Mouse (Mus musculus): Measurements from ENCODE around the gene Usp20. TPM values are rescaled to one million over a fixed set of nuclear protein-coding genes. Genes with fewer than 3 reads are reported as not detected.

Usp20 gene
- total and polyA plus RNA-seq, 3 experiments, result 8.2 to 16.6 (median 9.4) TPM

DNA sequence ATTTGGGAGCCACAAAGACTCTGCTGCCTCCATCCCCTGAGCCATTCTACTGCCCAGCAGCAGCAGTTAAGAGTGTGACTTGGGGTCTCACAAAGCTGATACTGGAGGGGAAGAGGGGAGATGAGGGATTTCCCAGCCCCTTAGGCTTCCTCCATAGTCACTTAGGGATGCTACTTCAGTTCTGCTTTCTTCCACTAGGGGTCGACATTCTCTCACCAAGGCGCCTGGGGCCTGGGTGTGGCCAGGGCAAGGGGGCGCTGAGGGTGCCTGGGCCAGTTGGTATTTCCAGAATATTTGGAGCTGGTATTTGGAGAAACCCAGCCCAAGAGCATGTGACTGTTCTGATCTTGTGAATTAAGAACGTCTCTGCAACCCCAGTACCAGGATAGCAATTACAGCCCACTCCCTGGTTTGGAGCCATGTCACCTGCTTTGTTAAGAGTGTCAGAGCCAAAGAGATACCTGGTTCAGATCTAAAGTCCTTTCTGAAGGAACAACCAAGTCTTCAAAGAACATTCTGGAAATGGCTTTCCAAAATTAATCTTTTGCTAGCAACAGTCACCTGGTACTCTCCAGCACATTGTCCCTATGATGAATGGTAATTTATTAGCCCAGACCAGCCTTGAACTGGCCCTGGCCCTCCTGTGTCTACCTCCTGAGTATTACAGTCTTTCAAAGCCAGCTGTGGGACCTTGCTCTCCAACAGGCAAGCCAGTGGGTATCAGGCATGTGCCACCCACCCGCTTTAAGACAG lies 42.7 kb downstream of the Usp20 start:
- H3K36me3 ChIP-seq (replicated peaks), result peaks cover 66% of the 10 kb centered on the region
- no peak for ATAC-seq (ENCODE audit: extremely low read depth, insufficient number of reproducible peaks, low FRiP score, poor library complexity, severe bottlenecking)
- TF ChIP-seq CTCF (IDR thresholded peaks at IDR 0.05; ENCODE audit: low read depth, low read length), result peak; percentile 97
- TF ChIP-seq GATA1 (IDR thresholded peaks at IDR 0.05; ENCODE audit: borderline replicate concordance, low read length), result no peak
- H3K27me3 ChIP-seq (ENCODE audit: insufficient read depth, low read length), result no peaks in the 10 kb centered on the region
- H3K4me1 ChIP-seq (ENCODE audit: insufficient read depth, low read depth, low read length), result peaks cover 5% of the 10 kb centered on the region
- H3K4me3 ChIP-seq (ENCODE audit: low read depth, low read length), result no peak overlapping the region
- no peaks in the 10 kb centered on the region for H3K9me3 ChIP-seq (replicated peaks)
- DNase-seq (ENCODE audit: low spot score), result peak; percentile 77

DNA sequence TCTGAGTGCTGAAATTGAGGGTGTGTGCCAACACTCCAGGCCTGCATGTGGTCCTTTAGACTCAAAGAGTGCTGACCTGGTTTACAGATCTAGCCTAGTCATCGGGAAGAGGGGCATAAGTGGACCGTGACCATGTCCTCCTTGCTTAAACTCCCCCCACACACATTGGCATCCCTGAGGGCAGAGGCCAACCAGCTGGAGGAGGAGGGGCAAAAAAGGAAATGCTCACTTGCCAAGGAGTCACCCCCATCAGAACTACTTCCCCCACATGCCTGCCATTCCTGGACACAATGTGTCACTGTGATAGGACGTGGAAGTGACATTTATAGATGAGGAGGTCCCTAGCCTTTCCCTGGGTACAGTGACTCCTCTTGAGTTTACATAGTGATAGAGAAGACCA lies 43.4 kb downstream of the Usp20 start:
- H3K36me3 ChIP-seq (replicated peaks), result peaks cover 66% of the 10 kb centered on the region
- H3K27me3 ChIP-seq (ENCODE audit: insufficient read depth, low read length), result no peaks in the 10 kb centered on the region
- ATAC-seq (ENCODE audit: extremely low read depth, insufficient number of reproducible peaks, low FRiP score, poor library complexity, severe bottlenecking) (no peak), DNase-seq (ENCODE audit: low spot score) (no peak)
- no peak for TF ChIP-seq TAL1 (conservative IDR thresholded peaks at IDR 0.05; ENCODE audit: low read depth, low read length)
- TF ChIP-seq CTCF (IDR thresholded peaks at IDR 0.05; ENCODE audit: low read depth, low read length), result no peak
- TF ChIP-seq POLR2AphosphoS5 (IDR thresholded peaks at IDR 0.05; ENCODE audit: insufficient replicate concordance, low read depth, low read length), result no peak
- no peak for TF ChIP-seq GATA1 (IDR thresholded peaks at IDR 0.05; ENCODE audit: borderline replicate concordance, low read length)
- no peak for TF ChIP-seq GATA2 (IDR thresholded peaks at IDR 0.05; ENCODE audit: borderline replicate concordance, low read depth, low read length)
- H3K9me3 ChIP-seq (replicated peaks), result no peaks in the 10 kb centered on the region
- peaks cover 5% of the 10 kb centered on the region for H3K4me1 ChIP-seq (ENCODE audit: insufficient read depth, low read depth, low read length)
- H3K4me3 ChIP-seq (ENCODE audit: low read depth, low read length), result no peak overlapping the region

DNA sequence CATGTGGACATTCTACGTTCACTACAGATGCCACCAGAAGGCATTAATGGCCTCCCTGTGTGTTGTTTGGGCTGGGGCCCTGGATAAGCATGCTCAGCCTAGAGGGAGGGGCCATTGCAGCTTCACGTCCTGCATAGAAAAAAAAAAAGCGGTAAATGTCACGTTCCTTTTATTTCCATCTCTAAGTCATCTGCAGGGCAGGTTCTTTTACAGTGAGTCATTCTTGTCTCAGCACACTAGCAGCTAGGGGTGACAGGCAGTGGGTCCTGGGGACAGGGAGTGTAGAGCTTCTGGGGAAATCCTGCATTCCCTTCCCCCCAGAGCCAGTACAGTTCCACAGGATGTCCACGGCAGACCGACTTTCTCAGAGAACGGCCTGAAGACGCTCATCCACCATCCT lies 44.6 kb downstream of the Usp20 start:
- Histone ChIP-seq H3K4me1 (ENCODE audit: insufficient read depth, low read depth, low read length) (peaks cover 9% of the 10 kb centered on the region), H3K4me3 (ENCODE audit: low read depth, low read length) (no peak overlapping the region), H3K27me3 (ENCODE audit: insufficient read depth, low read length) (no peaks in the 10 kb centered on the region), H3K9me3 (replicated peaks) (no peaks in the 10 kb centered on the region), H3K36me3 (replicated peaks) (peaks cover 66% of the 10 kb centered on the region)
- no peak for TF ChIP-seq GATA1 (IDR thresholded peaks at IDR 0.05; ENCODE audit: borderline replicate concordance, low read length)
- DNase-seq (ENCODE audit: low spot score) (no peak), ATAC-seq (ENCODE audit: extremely low read depth, insufficient number of reproducible peaks, low FRiP score, poor library complexity, severe bottlenecking) (no peak)

DNA sequence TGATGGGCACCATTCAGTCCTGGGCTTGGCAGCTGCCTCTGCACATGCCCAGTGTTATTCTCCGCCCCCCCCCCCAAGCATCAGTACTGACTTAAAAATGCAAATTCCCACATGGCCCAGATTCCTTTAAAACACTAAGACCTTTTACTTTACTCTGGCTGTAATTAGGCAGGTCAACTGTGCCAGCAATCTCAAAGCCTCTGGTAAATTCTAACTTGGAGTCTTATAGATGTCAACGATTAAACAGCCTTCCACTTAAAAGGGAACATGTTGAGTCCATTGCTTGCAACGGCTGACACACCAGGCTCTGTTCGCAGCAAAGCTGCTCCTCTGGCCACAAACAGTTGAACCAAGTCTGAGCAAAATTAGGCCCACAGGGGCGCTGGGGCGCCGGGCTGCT lies 49.9 kb downstream of the Usp20 start:
- 0 out of 2 replicates have a peak, but pooled peaks cover 4% of the 10 kb centered on the region for H3K4me1 ChIP-seq (ENCODE audit: insufficient read depth, low read depth, low read length)
- ATAC-seq (ENCODE audit: extremely low read depth, insufficient number of reproducible peaks, low FRiP score, poor library complexity, severe bottlenecking) (no peak), DNase-seq (ENCODE audit: low spot score) (no peak)
- no peaks in the 10 kb centered on the region for H3K27me3 ChIP-seq (ENCODE audit: insufficient read depth, low read length)
- H3K4me3 ChIP-seq (ENCODE audit: low read depth, low read length), result no peak overlapping the region
- peaks cover 92% of the 10 kb centered on the region for H3K36me3 ChIP-seq (replicated peaks)
- no peaks in the 10 kb centered on the region for H3K9me3 ChIP-seq (replicated peaks)
- no peak for TF ChIP-seq GATA2 (IDR thresholded peaks at IDR 0.05; ENCODE audit: borderline replicate concordance, low read depth, low read length)
- no peak for TF ChIP-seq GATA1 (IDR thresholded peaks at IDR 0.05; ENCODE audit: borderline replicate concordance, low read length)
- no peak for TF ChIP-seq TAL1 (conservative IDR thresholded peaks at IDR 0.05; ENCODE audit: low read depth, low read length)
- TF ChIP-seq POLR2AphosphoS5 (IDR thresholded peaks at IDR 0.05; ENCODE audit: insufficient replicate concordance, low read depth, low read length), result no peak
- TF ChIP-seq CTCF (IDR thresholded peaks at IDR 0.05; ENCODE audit: low read depth, low read length), result no peak

DNA sequence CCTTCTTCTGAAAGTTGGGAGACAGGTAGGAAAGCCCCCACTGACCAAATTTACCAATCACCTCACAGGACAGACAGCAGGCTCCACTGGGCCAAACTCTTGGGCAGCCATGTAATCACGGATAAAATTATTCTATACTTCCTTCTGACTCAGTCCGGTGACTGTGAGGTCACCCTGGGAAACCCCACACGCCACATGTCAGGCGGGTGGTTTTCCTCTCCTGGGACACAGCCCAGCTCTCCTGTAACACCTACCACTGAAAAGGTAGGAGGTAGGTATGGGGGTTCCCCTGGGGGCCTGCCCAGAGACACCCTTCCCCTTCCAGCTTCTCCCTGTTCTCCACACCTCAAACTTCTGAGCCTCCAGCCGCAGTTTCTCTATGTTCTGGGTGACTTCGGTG lies 54.7 kb downstream of the Usp20 start:
- no peak for DNase-seq (ENCODE audit: low spot score)
- no peak for ATAC-seq (ENCODE audit: extremely low read depth, insufficient number of reproducible peaks, low FRiP score, poor library complexity, severe bottlenecking)
- no peak for TF ChIP-seq CTCF (IDR thresholded peaks at IDR 0.05; ENCODE audit: low read depth, low read length)
- no peak for TF ChIP-seq POLR2AphosphoS5 (IDR thresholded peaks at IDR 0.05; ENCODE audit: insufficient replicate concordance, low read depth, low read length)
- TF ChIP-seq GATA1 (IDR thresholded peaks at IDR 0.05; ENCODE audit: borderline replicate concordance, low read length), result no peak
- TF ChIP-seq TAL1 (conservative IDR thresholded peaks at IDR 0.05; ENCODE audit: low read depth, low read length), result no peak
- TF ChIP-seq GATA2 (IDR thresholded peaks at IDR 0.05; ENCODE audit: borderline replicate concordance, low read depth, low read length), result no peak
- peaks cover 5% of the 10 kb centered on the region for H3K9me3 ChIP-seq (replicated peaks)
- peaks cover 88% of the 10 kb centered on the region for H3K36me3 ChIP-seq (replicated peaks)
- H3K4me3 ChIP-seq (ENCODE audit: low read depth, low read length), result no peak overlapping the region
- H3K4me1 ChIP-seq (ENCODE audit: insufficient read depth, low read depth, low read length), result no peaks in the 10 kb centered on the region
- no peaks in the 10 kb centered on the region for H3K27me3 ChIP-seq (ENCODE audit: insufficient read depth, low read length)

DNA sequence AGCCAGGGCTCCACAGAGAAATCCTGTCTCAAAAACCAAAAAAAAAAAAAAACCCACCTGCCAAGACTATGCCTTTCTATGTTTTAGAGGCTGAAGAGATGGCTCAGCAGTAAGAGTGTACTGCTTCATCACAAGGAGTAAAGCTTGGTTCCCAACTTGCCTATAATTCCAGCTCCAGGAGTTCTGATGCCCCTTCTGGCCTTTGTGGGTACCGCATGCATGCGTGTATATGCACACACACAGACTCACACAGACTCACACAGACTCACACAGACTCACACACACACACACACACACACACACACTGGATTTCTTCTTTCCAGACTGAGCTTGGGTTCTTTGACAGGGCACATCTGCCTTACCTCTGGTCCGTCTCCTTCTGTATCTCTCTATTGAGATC lies 58.0 kb downstream of the Usp20 start:
- TF ChIP-seq GATA2 (IDR thresholded peaks at IDR 0.05; ENCODE audit: borderline replicate concordance, low read depth, low read length), result no peak
- TF ChIP-seq GATA1 (IDR thresholded peaks at IDR 0.05; ENCODE audit: borderline replicate concordance, low read length), result no peak
- no peak overlapping the region for H3K4me3 ChIP-seq (ENCODE audit: low read depth, low read length)
- no peak for DNase-seq (ENCODE audit: low spot score)
- no peak for ATAC-seq (ENCODE audit: extremely low read depth, insufficient number of reproducible peaks, low FRiP score, poor library complexity, severe bottlenecking)
- H3K36me3 ChIP-seq (replicated peaks), result peaks cover 89% of the 10 kb centered on the region
- no peaks in the 10 kb centered on the region for H3K27me3 ChIP-seq (ENCODE audit: insufficient read depth, low read length)
- peaks cover 4% of the 10 kb centered on the region for H3K4me1 ChIP-seq (ENCODE audit: insufficient read depth, low read depth, low read length)
- H3K9me3 ChIP-seq (replicated peaks), result peaks cover 5% of the 10 kb centered on the region

- Histone ChIP-seq H3K4me1 (ENCODE audit: insufficient read depth, low read depth, low read length) (peaks cover 4% of the 10 kb centered on the region), H3K36me3 (replicated peaks) (peaks cover 91% of the 10 kb centered on the region), H3K4me3 (ENCODE audit: low read depth, low read length) (no peak overlapping the region), H3K27me3 (ENCODE audit: insufficient read depth, low read length) (no peaks in the 10 kb centered on the region), H3K9me3 (replicated peaks) (peaks cover 5% of the 10 kb centered on the region)
- ATAC-seq (ENCODE audit: extremely low read depth, insufficient number of reproducible peaks, low FRiP score, poor library complexity, severe bottlenecking) (no peak), DNase-seq (ENCODE audit: low spot score) (no peak)
- TF ChIP-seq GATA2 (IDR thresholded peaks at IDR 0.05; ENCODE audit: borderline replicate concordance, low read depth, low read length), result no peak
- TF ChIP-seq TAL1 (conservative IDR thresholded peaks at IDR 0.05; ENCODE audit: low read depth, low read length), result no peak
- TF ChIP-seq CTCF (IDR thresholded peaks at IDR 0.05; ENCODE audit: low read depth, low read length), result no peak
- no peak for TF ChIP-seq POLR2AphosphoS5 (IDR thresholded peaks at IDR 0.05; ENCODE audit: insufficient replicate concordance, low read depth, low read length)
- no peak for TF ChIP-seq GATA1 (IDR thresholded peaks at IDR 0.05; ENCODE audit: borderline replicate concordance, low read length)
Observed at GRCm38 (mm10) chr2:31040487-31040886, 58.4 kb downstream of the Usp20 start.

Data from G1E (cell line).